Mouse (Mus musculus) ES-E14 (cell line): ENCODE data around the gene Npcd.

ENCODE experiments used
- CHD2 ChIP-seq: IDR thresholded peaks from 2 replicates; pipeline ENCODE4 v1.6.1; 2014; ENCODE audit warnings: mild to moderate bottlenecking, low read depth, low read length, inconsistent platforms
- HCFC1 ChIP-seq: IDR thresholded peaks from 2 replicates; pipeline ENCODE4 v1.6.1; 2012; ENCODE audit warnings: low read length, inconsistent platforms, borderline replicate concordance; ENCODE audit not compliant: insufficient read depth
- MAFK ChIP-seq: IDR thresholded peaks from 2 replicates; pipeline ENCODE4 v1.6.1; 2014; ENCODE audit warnings: mild to moderate bottlenecking, low read depth, low read length, inconsistent platforms; ENCODE audit not compliant: insufficient read depth
- ZC3H11A ChIP-seq: IDR thresholded peaks from 2 replicates; pipeline ENCODE4 v1.6.1; 2012; ENCODE audit warnings: low read depth, mild to moderate bottlenecking, inconsistent platforms, low read length, borderline replicate concordance
- ZNF384 ChIP-seq: IDR thresholded peaks from 2 replicates; pipeline ENCODE4 v1.6.1; 2012; ENCODE audit warnings: low read depth, low read length, inconsistent platforms

GRCm38 (mm10) chr15:79832064-79832900 lies 1.8 kb downstream of the Npcd start:
- no peak for TF ChIP-seq ZC3H11A
- no peak for TF ChIP-seq CHD2
- TF ChIP-seq MAFK = no peak
- TF ChIP-seq HCFC1 = no peak
- TF ChIP-seq ZNF384 = 0 out of 2 replicates have a peak, but pooled peaks have one; percentile 5
